Mouse (Mus musculus) CH12.LX (cell line): ENCODE results near the gene Rarg. TPM values are rescaled to one million over a fixed set of nuclear protein-coding genes. Genes with fewer than 3 reads are reported as not detected.
A peak's percentile ranks its signal among the peaks of the same experiment; 100 is the strongest.

Experiments
- DNase-seq: peaks from one replicate; pipeline ENCODE4 v3.0.0-alpha.2; 2013; ENCODE audit errors: extremely low read depth
- H3K27ac ChIP-seq: 2 replicates; pipeline ENCODE4 v1.5.1; 2012; ENCODE audit warnings: low read depth, mild to moderate bottlenecking, control low read depth, moderate library complexity; ENCODE audit not compliant: insufficient read depth
- H3K27me3 ChIP-seq: replicated peaks from 2 replicates; pipeline ENCODE3; 2012; ENCODE audit warnings: inconsistent platforms
- H3K36me3 ChIP-seq, 2 experiments: replicated peaks in 1 of 2; 2 replicates each; pipeline versions ENCODE3 to v1.6.1; 2012; ENCODE audit warnings: inconsistent platforms in 1 of 2, low read length in 1 of 2, mild to moderate bottlenecking in 1 of 2, mixed read lengths in 1 of 2, moderate library complexity in 1 of 2; ENCODE audit not compliant: control insufficient read depth in 1 of 2, insufficient read depth in 1 of 2
- H3K4me1 ChIP-seq, 2 experiments: 2 replicates each; pipeline ENCODE4 v1.6.1; 2012; ENCODE audit warnings: inconsistent platforms in 1 of 2, moderate library complexity in 1 of 2; ENCODE audit not compliant: insufficient read depth in 2 of 2, control insufficient read depth in 1 of 2
- H3K4me2 ChIP-seq: 2 replicates; pipeline ENCODE4 v1.6.1; 2012; ENCODE audit warnings: low read depth, mild to moderate bottlenecking, control low read depth; ENCODE audit not compliant: poor library complexity, insufficient read depth, severe bottlenecking
- H3K4me3 ChIP-seq, 3 experiments: fragments of 150-350 bp in 1 of 3; sonication (generic) in 1 of 3; replicated peaks in 1 of 3; 2 replicates each; pipeline versions ENCODE3 to v1.5.1; 2011 to 2012; ENCODE audit warnings: low read depth in 2 of 3, low read length in 2 of 3, mild to moderate bottlenecking in 2 of 3, moderate library complexity in 2 of 3, control low read depth in 1 of 3, improper control_type of control experiment in 1 of 3, inconsistent platforms in 1 of 3, mixed read lengths in 1 of 3; ENCODE audit not compliant: poor library complexity in 1 of 3
- H3K79me2 ChIP-seq: replicated peaks from 2 replicates; pipeline ENCODE4 v1.6.1; 2012; ENCODE audit warnings: mild to moderate bottlenecking, moderate library complexity; ENCODE audit not compliant: control insufficient read depth, poor library complexity, insufficient read depth, severe bottlenecking; ENCODE audit errors: extremely low read depth
- H3K9ac ChIP-seq: 2 replicates; pipeline ENCODE4 v1.6.1; 2012; ENCODE audit warnings: low read depth, mild to moderate bottlenecking, control low read depth, moderate library complexity; ENCODE audit not compliant: insufficient read depth
- H3K9me3 ChIP-seq: replicated peaks from 2 replicates; pipeline ENCODE3; 2012; ENCODE audit warnings: low read length, inconsistent platforms, mixed read lengths
- CHD1 ChIP-seq: IDR thresholded peaks from 2 replicates; pipeline ENCODE4 v1.6.1; 2012; ENCODE audit warnings: low read depth, low read length, improper control_type of control experiment, inconsistent platforms
- ETS1 ChIP-seq: conservative IDR thresholded peaks from 2 replicates; pipeline ENCODE4 v1.6.1; 2012; ENCODE audit warnings: low read depth, mild to moderate bottlenecking, inconsistent platforms, low read length, improper control_type of control experiment, moderate library complexity
- HCFC1 ChIP-seq: IDR thresholded peaks from 2 replicates; pipeline ENCODE4 v1.6.1; 2012; ENCODE audit warnings: low read depth, mild to moderate bottlenecking, inconsistent platforms, low read length, improper control_type of control experiment
- JUN ChIP-seq: IDR thresholded peaks from 2 replicates; pipeline ENCODE4 v1.6.1; 2011; ENCODE audit warnings: low read depth, mild to moderate bottlenecking, low read length, improper control_type of control experiment, moderate library complexity; ENCODE audit not compliant: insufficient read depth
- JUND ChIP-seq: conservative IDR thresholded peaks from 2 replicates; pipeline ENCODE4 v1.6.1; 2011; ENCODE audit warnings: low read depth, low read length, improper control_type of control experiment
- KAT2A ChIP-seq: IDR thresholded peaks from 2 replicates; pipeline ENCODE4 v1.6.1; 2012; ENCODE audit warnings: low read length, improper control_type of control experiment, inconsistent platforms; ENCODE audit not compliant: insufficient replicate concordance
- MAFK ChIP-seq: IDR thresholded peaks from 2 replicates; pipeline ENCODE4 v1.6.1; 2011; ENCODE audit warnings: low read length, improper control_type of control experiment; ENCODE audit not compliant: insufficient replicate concordance
- MAX ChIP-seq: IDR thresholded peaks from 2 replicates; pipeline ENCODE4 v1.6.1; 2011; ENCODE audit warnings: low read length, improper control_type of control experiment
- MAZ ChIP-seq: IDR thresholded peaks from 2 replicates; pipeline ENCODE4 v1.6.1; 2012; ENCODE audit warnings: low read depth, mild to moderate bottlenecking, inconsistent platforms, low read length, improper control_type of control experiment, moderate library complexity
- MEF2A ChIP-seq: IDR thresholded peaks from 2 replicates; pipeline ENCODE4 v1.6.1; 2014; ENCODE audit warnings: low read depth, mild to moderate bottlenecking, inconsistent platforms, low read length, improper control_type of control experiment, borderline replicate concordance
- MYC ChIP-seq: IDR thresholded peaks from 2 replicates; pipeline ENCODE4 v1.6.1; 2011; ENCODE audit warnings: low read depth, mild to moderate bottlenecking, improper control_type of control experiment, low read length
- NRF1 ChIP-seq: IDR thresholded peaks from 2 replicates; pipeline ENCODE4 v1.6.1; 2014; ENCODE audit warnings: low read depth, mild to moderate bottlenecking, inconsistent platforms, low read length, improper control_type of control experiment, moderate library complexity
- PAX5 ChIP-seq: IDR thresholded peaks from 2 replicates; pipeline ENCODE4 v1.6.1; 2012; ENCODE audit warnings: low read length, inconsistent platforms, mixed read lengths
- POLR2AphosphoS2 ChIP-seq: IDR thresholded peaks from 2 replicates; pipeline ENCODE4 v1.6.1; 2011; ENCODE audit warnings: low read depth, low read length, improper control_type of control experiment
- RAD21 ChIP-seq: IDR thresholded peaks from 2 replicates; pipeline ENCODE4 v1.6.1; 2011; ENCODE audit warnings: low read depth, mild to moderate bottlenecking, low read length, improper control_type of control experiment, moderate library complexity
- RCOR1 ChIP-seq: conservative IDR thresholded peaks from 2 replicates; pipeline ENCODE4 v1.6.1; 2012; ENCODE audit warnings: low read depth, mild to moderate bottlenecking, inconsistent platforms, low read length, improper control_type of control experiment
- SIN3A ChIP-seq: IDR thresholded peaks from 2 replicates; pipeline ENCODE4 v1.6.1; 2012; ENCODE audit warnings: low read length, improper control_type of control experiment, inconsistent platforms
- TBP ChIP-seq: conservative IDR thresholded peaks from 2 replicates; pipeline ENCODE4 v1.6.1; 2011; ENCODE audit warnings: low read depth, low read length, improper control_type of control experiment
- TCF12 ChIP-seq: IDR thresholded peaks from 2 replicates; pipeline ENCODE4 v1.6.1; 2014; ENCODE audit warnings: low read depth, mild to moderate bottlenecking, inconsistent platforms, low read length, improper control_type of control experiment
- UBTF ChIP-seq: IDR thresholded peaks from 2 replicates; pipeline ENCODE4 v1.6.1; 2012; ENCODE audit warnings: low read depth, mild to moderate bottlenecking, inconsistent platforms, low read length, improper control_type of control experiment, moderate library complexity
- USF2 ChIP-seq: conservative IDR thresholded peaks from 2 replicates; pipeline ENCODE4 v1.6.1; 2011; ENCODE audit warnings: low read depth, low read length, improper control_type of control experiment
- ZMIZ1 ChIP-seq: IDR thresholded peaks from 2 replicates; pipeline ENCODE4 v1.6.1; 2012; ENCODE audit warnings: low read depth, mild to moderate bottlenecking, inconsistent platforms, low read length, improper control_type of control experiment
- ZNF384 ChIP-seq: IDR thresholded peaks from 2 replicates; pipeline ENCODE4 v1.6.1; 2012; ENCODE audit warnings: low read depth, low read length, improper control_type of control experiment, inconsistent platforms
- dilution Hi-C: fragments of 300-500 bp; cut with MboI; formaldehyde crosslinking; loops from 2 replicates; pipeline ENCODE4 v1.14.3; 2020; ENCODE audit warnings: low sequenced_read_pairs; ENCODE audit not compliant: extremely low pct_unique_long_range_greater_than_20kb, extremely low pct_ligation_motif_present
- in situ Hi-C: fragments of 300-500 bp; cut with MboI; formaldehyde crosslinking; loops from 3 replicates; pipeline ENCODE4 v1.14.3; 2019; ENCODE audit warnings: low sequenced_read_pairs, low pct_ligation_motif_present, low pct_unique_long_range_greater_than_20kb, mixed read lengths
- polyA plus RNA-seq: library from polyadenylated mRNA; unstranded; fragments of >175 nt; gene quantifications from 2 replicates; pipeline ENCODE4 v1.2.1, GENCODE M21; 2012; ENCODE audit warnings: low read depth; ENCODE audit not compliant: insufficient read length
- total RNA-seq, 2 experiments: library from RNA; depleted of rRNA; stranded (reverse); fragments of 300-350 nt in 1 of 2; fragments of >200 nt in 1 of 2; gene quantifications; 2 replicates each; pipeline ENCODE4 v1.2.3; 2012 to 2014

Gene Rarg
- total and polyA plus RNA-seq, 3 experiments: 0.17 to 0.76 (median 0.64) TPM

DNA sequence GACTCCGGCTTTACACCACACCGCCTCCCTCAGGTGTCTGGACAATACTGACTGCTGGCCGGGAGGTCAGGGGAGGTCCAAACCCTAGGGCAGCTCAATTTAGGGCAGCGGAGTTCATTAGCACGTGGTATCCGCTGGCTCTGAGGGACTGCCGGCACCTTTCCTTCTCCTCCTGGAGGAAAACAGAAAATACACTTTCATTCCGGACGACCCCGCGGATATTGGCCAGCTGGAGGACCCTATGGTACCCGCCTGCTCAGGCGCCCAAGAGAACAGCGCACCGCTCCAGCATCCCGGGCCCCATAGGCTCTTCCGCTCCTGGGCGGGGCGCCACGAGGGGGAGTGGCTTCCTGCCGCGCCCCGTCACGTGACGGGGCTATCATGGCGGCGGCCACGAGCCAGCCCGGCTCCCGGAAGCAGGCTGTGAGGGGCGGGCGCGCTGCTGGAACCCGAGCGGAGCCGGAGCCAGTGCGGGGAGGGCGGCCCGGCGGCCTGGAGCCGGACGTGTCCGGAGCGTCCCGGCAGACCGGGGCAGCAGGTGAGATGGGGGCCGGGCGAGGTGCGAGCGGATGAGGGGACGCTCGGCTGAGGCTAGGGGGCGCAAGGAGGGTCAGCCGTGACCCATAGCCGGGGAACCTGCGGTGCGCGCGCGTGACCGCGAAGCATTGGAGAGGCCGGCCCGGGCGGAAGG is 21.9 kb upstream of the Rarg start, which contains the start of gene Mfsd5 (continued):
- TF ChIP-seq HCFC1: peak; percentile 82
- TF ChIP-seq RAD21: peak; percentile 34
- no peak for TF ChIP-seq PAX5
- TF ChIP-seq JUND: no peak
- peak; percentile 82; the same call in 1 of the 2 replicates for TF ChIP-seq POLR2AphosphoS2
- TF ChIP-seq MAFK: no peak
- TF ChIP-seq ZNF384: no peak
- peak; percentile 97 for TF ChIP-seq MAX
- no peak for TF ChIP-seq MAZ
- TF ChIP-seq NRF1: peak; percentile 64
- TF ChIP-seq TBP: 0 out of 2 replicates have a peak, but pooled peaks have one; percentile 41
- peak; percentile 64; the same call in 1 of the 2 replicates for TF ChIP-seq MEF2A
- peak; percentile 95 for TF ChIP-seq TCF12

DNA sequence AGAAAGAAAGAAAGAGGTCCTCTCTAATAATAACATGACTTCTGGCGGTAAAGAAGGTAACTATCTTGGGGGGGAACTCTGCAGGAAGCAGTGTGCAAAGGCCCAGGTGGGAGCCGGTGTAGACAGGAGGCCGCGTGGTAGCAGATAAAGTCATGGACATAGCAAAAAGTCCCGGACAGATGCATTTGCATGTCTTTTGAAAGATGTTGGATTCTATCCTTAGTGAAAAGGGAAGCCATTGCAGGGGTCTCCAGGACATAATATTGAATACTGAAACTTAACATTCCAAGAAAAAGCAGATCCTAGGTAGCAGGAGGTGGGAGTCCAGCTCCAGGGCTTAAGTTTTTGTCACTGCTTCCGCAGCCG is 21.4 kb upstream of the Rarg start:
- TF ChIP-seq ZMIZ1 (no peak), JUN (no peak), MYC (no peak), POLR2AphosphoS2 (no peak), HCFC1 (no peak), CHD1 (no peak), JUND (no peak), SIN3A (no peak), RCOR1 (no peak), UBTF (no peak), MEF2A (no peak), USF2 (no peak), ETS1 (no peak), KAT2A (no peak), TCF12 (no peak)
- H3K36me3 ChIP-seq: peaks cover 21 to 28% of the 10 kb centered on the region in 2 experiments
- H3K4me2 ChIP-seq: peak overlapping the region; percentile 65
- peaks cover 13% of the 10 kb centered on the region; the same call in 1 of the 2 replicates for H3K79me2 ChIP-seq
- DNase-seq: peak; percentile 63
- dilution Hi-C loops (no loop called here), in situ Hi-C loops (no loop called here)
- H3K9ac ChIP-seq: peak overlapping the region; percentile 42; the same call in 1 of the 2 replicates
- no peak overlapping the region for H3K27ac ChIP-seq
- no peaks in the 10 kb centered on the region for H3K27me3 ChIP-seq
- H3K9me3 ChIP-seq: no peaks in the 10 kb centered on the region
- H3K4me1 ChIP-seq: peaks cover 12 to 19% of the 10 kb centered on the region in 2 experiments
- H3K4me3 ChIP-seq: peak overlapping the region; percentile 74 to 87 (median 85)
